Mouse (Mus musculus): Measurements from ENCODE around the gene Ttyh3. TPM values are rescaled to one million over a fixed set of nuclear protein-coding genes. Genes with fewer than 3 reads are reported as not detected.

Gene Ttyh3
- polyA plus RNA-seq, 1 experiment from 2014 or later: 51.4 TPM

DNA sequence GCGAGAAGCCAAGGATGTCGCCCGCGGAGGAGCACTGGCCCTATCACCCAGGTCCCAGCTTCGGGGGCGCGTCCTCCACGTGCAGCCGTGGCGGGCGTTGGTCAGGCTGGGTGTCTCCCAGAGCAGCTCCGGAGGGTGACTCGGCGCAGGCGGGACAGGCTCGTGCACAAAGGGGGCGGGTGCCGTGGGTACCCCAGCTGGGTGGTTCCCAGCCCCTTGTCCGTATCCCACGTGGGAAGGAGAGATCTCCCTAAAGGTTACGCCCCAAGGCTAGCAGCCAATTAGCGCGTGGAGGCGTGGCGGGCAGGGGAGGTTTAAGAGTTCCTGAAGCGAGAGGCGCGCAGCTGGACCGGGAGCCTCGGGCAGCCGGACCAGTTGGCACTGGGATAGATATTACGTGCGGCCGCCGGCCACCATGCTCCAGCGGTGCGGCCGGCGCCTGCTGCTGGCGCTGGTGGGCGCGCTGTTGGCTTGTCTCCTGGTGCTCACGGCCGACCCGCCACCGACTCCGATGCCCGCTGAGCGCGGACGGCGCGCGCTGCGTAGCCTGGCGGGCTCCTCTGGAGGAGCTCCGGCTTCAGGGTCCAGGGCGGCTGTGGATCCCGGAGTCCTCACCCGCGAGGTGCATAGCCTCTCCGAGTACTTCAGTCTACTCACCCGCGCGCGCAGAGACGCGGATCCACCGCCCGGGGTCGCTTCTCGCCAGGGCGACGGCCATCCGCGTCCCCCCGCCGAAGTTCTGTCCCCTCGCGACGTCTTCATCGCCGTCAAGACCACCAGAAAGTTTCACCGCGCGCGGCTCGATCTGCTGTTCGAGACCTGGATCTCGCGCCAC lies 41.6 kb downstream of the Ttyh3 start, which contains the start of gene Lfng:
Lfng (plus strand) TSS at position 320 of the 835 bp plus-strand sequence.
- peak within 1 kb of the TSS; percentile 70 for H3K4me2 ChIP-seq (ENCODE audit: low read depth, severe bottlenecking)
- no peaks in the 10 kb centered on the region for H3K36me3 ChIP-seq (ENCODE audit: control insufficient read depth, insufficient read depth, low read length)
- peaks cover 41% of the 10 kb centered on the region for H3K4me1 ChIP-seq (ENCODE audit: control insufficient read depth, insufficient read depth, low read length)
- peak; percentile 71 for ATAC-seq (ENCODE audit: insufficient number of reproducible peaks, low FRiP score, low TSS enrichment, low read depth)
- peaks cover 48% of the 10 kb centered on the region for H3K27me3 ChIP-seq (ENCODE audit: control insufficient read depth, insufficient read depth, low read length)
- WGBS: under 1% methylated on average over 88 of the region's 91 CpGs
- H3K9me3 ChIP-seq (ENCODE audit: control insufficient read depth, low read length): no peaks in the 10 kb centered on the region
- H3K9ac ChIP-seq (ENCODE audit: low read length): peak within 1 kb of the TSS; percentile 34
- H3K27ac ChIP-seq (replicated peaks; ENCODE audit: low read depth, low read length): no peak within 1 kb of the TSS
- DNase-seq (ENCODE audit: low spot score): peak; percentile 88
- peak within 1 kb of the TSS; percentile 40 for H3K4me3 ChIP-seq (ENCODE audit: low read depth, low read length)

GRCm38 (mm10) chr5:140606386-140606785 lies 42.4 kb downstream of the Ttyh3 start:
- no peak overlapping the region for H3K27ac ChIP-seq (replicated peaks; ENCODE audit: low read depth, low read length)
- ATAC-seq (ENCODE audit: insufficient number of reproducible peaks, low FRiP score, low TSS enrichment, low read depth): no peak
- H3K9me3 ChIP-seq (ENCODE audit: control insufficient read depth, low read length): no peaks in the 10 kb centered on the region
- 0 out of 2 replicates have a peak overlapping the region, but pooled peaks have one; percentile 27 for H3K9ac ChIP-seq (ENCODE audit: low read length)
- H3K36me3 ChIP-seq (ENCODE audit: control insufficient read depth, insufficient read depth, low read length): no peaks in the 10 kb centered on the region
- H3K27me3 ChIP-seq (ENCODE audit: control insufficient read depth, insufficient read depth, low read length): peaks cover 40% of the 10 kb centered on the region
- peaks cover 34% of the 10 kb centered on the region for H3K4me1 ChIP-seq (ENCODE audit: control insufficient read depth, insufficient read depth, low read length)
- peak; percentile 65 for DNase-seq (ENCODE audit: low spot score)
- WGBS: under 1% methylated on average over 23 of the region's 23 CpGs
- peak overlapping the region; percentile 70 for H3K4me2 ChIP-seq (ENCODE audit: low read depth, severe bottlenecking)
- H3K4me3 ChIP-seq (ENCODE audit: low read depth, low read length): peak overlapping the region; percentile 40

- Histone ChIP-seq H3K9ac (ENCODE audit: low read length) (no peak overlapping the region), H3K27ac (replicated peaks; ENCODE audit: low read depth, low read length) (no peak overlapping the region), H3K4me1 (ENCODE audit: control insufficient read depth, insufficient read depth, low read length) (peaks cover 23% of the 10 kb centered on the region), H3K9me3 (ENCODE audit: control insufficient read depth, low read length) (no peaks in the 10 kb centered on the region), H3K36me3 (ENCODE audit: control insufficient read depth, insufficient read depth, low read length) (no peaks in the 10 kb centered on the region), H3K4me3 (ENCODE audit: low read depth, low read length) (no peak overlapping the region), H3K4me2 (ENCODE audit: low read depth, severe bottlenecking) (no peak overlapping the region), H3K27me3 (ENCODE audit: control insufficient read depth, insufficient read depth, low read length) (peaks cover 29% of the 10 kb centered on the region)
- DNase-seq (ENCODE audit: low spot score) (no peak), ATAC-seq (ENCODE audit: insufficient number of reproducible peaks, low FRiP score, low TSS enrichment, low read depth) (no peak)
- 11% methylated on average over 3 of the region's 3 CpGs for WGBS
Measured at GRCm38 (mm10) chr5:140605228-140605627, 43.6 kb downstream of the Ttyh3 start.

GRCm38 (mm10) chr5:140604386-140604785 lies 44.4 kb downstream of the Ttyh3 start:
- WGBS: 78% methylated on average over 8 of the region's 8 CpGs
- Histone ChIP-seq H3K27ac (replicated peaks; ENCODE audit: low read depth, low read length) (no peak overlapping the region), H3K27me3 (ENCODE audit: control insufficient read depth, insufficient read depth, low read length) (peaks cover 24% of the 10 kb centered on the region), H3K9me3 (ENCODE audit: control insufficient read depth, low read length) (no peaks in the 10 kb centered on the region), H3K4me3 (ENCODE audit: low read depth, low read length) (no peak overlapping the region), H3K9ac (ENCODE audit: low read length) (no peak overlapping the region), H3K4me2 (ENCODE audit: low read depth, severe bottlenecking) (no peak overlapping the region), H3K4me1 (ENCODE audit: control insufficient read depth, insufficient read depth, low read length) (peaks cover 19% of the 10 kb centered on the region), H3K36me3 (ENCODE audit: control insufficient read depth, insufficient read depth, low read length) (no peaks in the 10 kb centered on the region)
- DNase-seq (ENCODE audit: low spot score) (no peak), ATAC-seq (ENCODE audit: insufficient number of reproducible peaks, low FRiP score, low TSS enrichment, low read depth) (no peak)

GRCm38 (mm10) chr5:140602540-140602939 lies 46.3 kb downstream of the Ttyh3 start:
- H3K27me3 ChIP-seq (ENCODE audit: control insufficient read depth, insufficient read depth, low read length): peaks cover 8% of the 10 kb centered on the region
- no peak overlapping the region for H3K4me2 ChIP-seq (ENCODE audit: low read depth, severe bottlenecking)
- no peaks in the 10 kb centered on the region for H3K9me3 ChIP-seq (ENCODE audit: control insufficient read depth, low read length)
- 46% methylated on average over 2 of the region's 2 CpGs for WGBS
- H3K4me1 ChIP-seq (ENCODE audit: control insufficient read depth, insufficient read depth, low read length): peaks cover 14% of the 10 kb centered on the region
- H3K27ac ChIP-seq (replicated peaks; ENCODE audit: low read depth, low read length): no peak overlapping the region
- no peak for DNase-seq (ENCODE audit: low spot score)
- H3K36me3 ChIP-seq (ENCODE audit: control insufficient read depth, insufficient read depth, low read length): no peaks in the 10 kb centered on the region
- H3K9ac ChIP-seq (ENCODE audit: low read length): no peak overlapping the region
- no peak for ATAC-seq (ENCODE audit: insufficient number of reproducible peaks, low FRiP score, low TSS enrichment, low read depth)
- no peak overlapping the region for H3K4me3 ChIP-seq (ENCODE audit: low read depth, low read length)

- DNase-seq (ENCODE audit: low spot score): no peak
- no peak for ATAC-seq (ENCODE audit: insufficient number of reproducible peaks, low FRiP score, low TSS enrichment, low read depth)
- Histone ChIP-seq H3K4me1 (ENCODE audit: control insufficient read depth, insufficient read depth, low read length) (peaks cover 11% of the 10 kb centered on the region), H3K27me3 (ENCODE audit: control insufficient read depth, insufficient read depth, low read length) (peaks cover 8% of the 10 kb centered on the region), H3K27ac (replicated peaks; ENCODE audit: low read depth, low read length) (no peak overlapping the region), H3K4me3 (ENCODE audit: low read depth, low read length) (no peak overlapping the region), H3K9ac (ENCODE audit: low read length) (no peak overlapping the region), H3K36me3 (ENCODE audit: control insufficient read depth, insufficient read depth, low read length) (no peaks in the 10 kb centered on the region), H3K4me2 (ENCODE audit: low read depth, severe bottlenecking) (no peak overlapping the region), H3K9me3 (ENCODE audit: control insufficient read depth, low read length) (no peaks in the 10 kb centered on the region)
- WGBS: 84% methylated on average over 12 of the region's 12 CpGs
Measured at GRCm38 (mm10) chr5:140601712-140602111, 47.1 kb downstream of the Ttyh3 start.

DNA sequence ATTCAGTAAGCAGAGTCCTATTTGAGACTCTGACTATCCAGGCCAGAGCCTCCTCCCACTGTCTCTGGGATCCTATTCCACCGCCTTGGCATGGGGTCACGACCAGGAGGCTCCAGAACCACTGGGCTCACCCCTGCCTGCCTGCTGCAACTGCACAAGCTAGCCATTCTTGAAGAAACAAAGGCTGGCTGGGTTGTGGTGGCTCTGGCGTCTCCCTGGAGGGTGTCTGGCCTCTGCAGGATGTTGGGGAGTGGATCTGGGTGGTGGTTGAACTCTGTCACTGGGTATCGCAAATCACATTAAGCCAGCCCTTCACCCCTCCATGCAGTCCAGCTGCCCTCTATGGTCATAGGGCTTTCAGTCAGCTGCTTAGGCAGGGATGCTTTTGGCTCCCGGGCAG lies 48.9 kb downstream of the Ttyh3 start:
- no peak overlapping the region for H3K4me3 ChIP-seq (ENCODE audit: low read depth, low read length)
- H3K4me1 ChIP-seq (ENCODE audit: control insufficient read depth, insufficient read depth, low read length): no peaks in the 10 kb centered on the region; the same call in 1 of the 2 replicates
- H3K36me3 ChIP-seq (ENCODE audit: control insufficient read depth, insufficient read depth, low read length): no peaks in the 10 kb centered on the region
- no peaks in the 10 kb centered on the region for H3K9me3 ChIP-seq (ENCODE audit: control insufficient read depth, low read length)
- no peak overlapping the region for H3K27ac ChIP-seq (replicated peaks; ENCODE audit: low read depth, low read length)
- 41% methylated on average over 5 of the region's 5 CpGs for WGBS
- H3K27me3 ChIP-seq (ENCODE audit: control insufficient read depth, insufficient read depth, low read length): no peaks in the 10 kb centered on the region
- H3K9ac ChIP-seq (ENCODE audit: low read length): no peak overlapping the region
- ATAC-seq (ENCODE audit: insufficient number of reproducible peaks, low FRiP score, low TSS enrichment, low read depth) (no peak), DNase-seq (ENCODE audit: low spot score) (no peak)
- H3K4me2 ChIP-seq (ENCODE audit: low read depth, severe bottlenecking): no peak overlapping the region

DNA sequence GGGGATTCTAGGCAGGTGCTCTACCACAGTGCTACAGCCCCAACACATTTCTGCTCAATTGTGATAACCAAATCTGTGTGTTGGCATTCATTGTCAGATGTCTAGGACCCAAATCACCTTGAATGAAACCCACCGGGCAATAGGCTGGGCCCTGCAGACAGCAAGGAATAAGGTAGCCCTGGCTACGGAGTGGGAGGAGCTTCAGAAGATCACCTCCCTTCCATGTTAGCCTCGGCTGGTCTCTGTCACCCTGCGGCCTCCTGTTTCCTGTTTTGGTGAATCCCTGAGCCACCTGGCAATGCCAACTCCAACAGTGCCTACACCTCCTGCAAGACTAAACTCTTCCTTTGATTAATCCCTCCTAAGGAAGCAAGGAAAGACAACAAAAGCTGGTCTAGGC lies 51.0 kb downstream of the Ttyh3 start:
- WGBS: 85% methylated on average over 4 of the region's 4 CpGs
- Histone ChIP-seq H3K4me1 (ENCODE audit: control insufficient read depth, insufficient read depth, low read length) (no peaks in the 10 kb centered on the region; the same call in 1 of the 2 replicates), H3K36me3 (ENCODE audit: control insufficient read depth, insufficient read depth, low read length) (no peaks in the 10 kb centered on the region), H3K4me2 (ENCODE audit: low read depth, severe bottlenecking) (no peak overlapping the region), H3K27ac (replicated peaks; ENCODE audit: low read depth, low read length) (no peak overlapping the region), H3K27me3 (ENCODE audit: control insufficient read depth, insufficient read depth, low read length) (no peaks in the 10 kb centered on the region), H3K4me3 (ENCODE audit: low read depth, low read length) (no peak overlapping the region), H3K9me3 (ENCODE audit: control insufficient read depth, low read length) (no peaks in the 10 kb centered on the region), H3K9ac (ENCODE audit: low read length) (no peak overlapping the region)
- DNase-seq (ENCODE audit: low spot score) (no peak), ATAC-seq (ENCODE audit: insufficient number of reproducible peaks, low FRiP score, low TSS enrichment, low read depth) (no peak)
